Mouse (Mus musculus) leukemia stem cell, adult 10-12 weeks (primary cell): ENCODE data around the gene Barx1. TPM values are rescaled to one million over a fixed set of nuclear protein-coding genes. Genes with fewer than 3 reads are reported as not detected.

ENCODE experiments used
- polyA plus RNA-seq: library from polyadenylated mRNA; stranded (reverse); fragments of >175 nt; gene quantifications from 2 replicates; pipeline ENCODE4 v1.2.3, GENCODE M21; 2012; ENCODE audit warnings: low replicate concordance

The Barx1 gene
- polyA plus RNA-seq: 0.20 TPM in 1 of 2 replicates, not detected in the other

GRCm38 (mm10) chr13:48662431-48663143 is at the start of gene Barx1:
Gene Barx1 (plus strand): TSS chr13:48662998.

DNA sequence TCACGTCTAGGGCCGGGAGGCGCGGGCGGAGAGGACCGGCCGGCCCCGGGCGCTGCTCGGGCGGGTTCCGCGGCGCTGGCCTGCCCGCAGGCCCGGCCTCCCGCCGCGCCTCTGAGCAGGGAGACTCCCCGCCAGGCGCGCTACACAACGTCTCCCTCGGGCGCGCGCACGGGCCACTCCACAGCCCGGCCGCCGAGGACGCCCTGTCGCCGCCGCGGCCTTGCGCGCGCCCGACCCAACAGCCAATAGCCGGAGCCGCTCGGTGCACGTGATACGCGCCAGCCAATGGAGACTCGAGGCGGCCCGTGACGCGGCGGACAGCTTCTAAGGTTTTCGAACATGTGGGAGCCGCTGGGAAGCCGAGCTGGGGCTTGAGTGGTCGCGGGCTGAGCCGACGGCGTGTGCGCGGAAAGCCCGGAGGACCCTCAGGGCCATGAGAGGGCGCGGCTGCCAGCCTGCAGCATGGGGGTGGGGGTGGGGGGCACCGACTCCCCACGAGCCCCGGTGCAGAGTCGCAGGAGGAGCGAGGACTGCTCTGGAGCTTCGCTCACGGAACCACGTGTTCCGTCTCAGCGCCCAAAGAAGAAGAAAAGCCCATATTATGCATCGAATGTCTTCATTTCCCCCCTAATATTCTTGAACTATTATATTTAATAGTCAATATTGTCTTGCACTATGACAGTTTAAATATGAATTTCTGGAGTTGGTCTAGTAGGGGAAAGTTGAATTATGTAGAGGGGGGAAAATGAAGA is 37.2 kb upstream of the Barx1 start, which contains the start of gene Ptpdc1:
Gene Ptpdc1, minus strand, starts transcription at position 232 of the 752 bp plus-strand sequence.

Other genes starting within 250 kb of the Barx1 start
- gene Zfp169, start 149.5 kb upstream of the Barx1 start, polyA plus RNA-seq: 0.53 and 4.0 TPM in 2 replicates
- not detected in 2 replicates for gene A830005F24Rik, start 149.4 kb upstream of the Barx1 start, polyA plus RNA-seq
- 0.26 and 0.69 TPM in 2 replicates for gene Ptpdc1, start 37.3 kb upstream of the Barx1 start, polyA plus RNA-seq
- gene Phf2, start 208.1 kb downstream of the Barx1 start, polyA plus RNA-seq: 53.9 and 69.2 TPM in 2 replicates